Mouse (Mus musculus) liver, embryonic 14.5 days (tissue): ENCODE measurements around the gene Anxa11. TPM values are rescaled to one million over a fixed set of nuclear protein-coding genes. Genes with fewer than 3 reads are reported as not detected.

Experiments used
- ATAC-seq: fragments of 200-750 bp; cut with Nextera tagmentation; 2 replicates; pipeline ENCODE4 v1.8.0; 2017; ENCODE audit warnings: moderate number of reproducible peaks, mild to moderate bottlenecking, moderate library complexity; ENCODE audit not compliant: insufficient read depth
- DNase-seq, 3 experiments: peaks; one replicate each; pipeline ENCODE4 v3.0.0-alpha.2; 2012 to 2013; ENCODE audit warnings: low read depth in 3 of 3, low spot score in 3 of 3
- H3K27ac ChIP-seq: fragments of 300-500 bp; sonication (generic); 2 replicates; pipeline ENCODE4 v1.5.1; 2014; ENCODE audit warnings: moderate library complexity, mild to moderate bottlenecking, control low read depth, inconsistent platforms
- H3K27me3 ChIP-seq: fragments of 300-500 bp; sonication (generic); 2 replicates; pipeline ENCODE4 v1.6.1; 2014; ENCODE audit warnings: mild to moderate bottlenecking, low read length, moderate library complexity; ENCODE audit not compliant: control insufficient read depth, insufficient read depth
- H3K36me3 ChIP-seq: fragments of 300-500 bp; sonication (generic); replicated peaks from 2 replicates; pipeline ENCODE4 v1.6.1; 2014; ENCODE audit warnings: low read depth; ENCODE audit not compliant: control insufficient read depth, insufficient read depth
- H3K4me1 ChIP-seq, 2 experiments: fragments of 200-500 bp in 1 of 2; fragments of 300-500 bp in 1 of 2; sonication (generic) in 1 of 2; replicated peaks; 2 replicates each; pipeline ENCODE4 v1.6.1; 2012 to 2014; ENCODE audit warnings: antibody characterized with exemption in 1 of 2, inconsistent platforms in 1 of 2, low read length in 1 of 2; ENCODE audit not compliant: control insufficient read depth in 2 of 2, insufficient read depth in 2 of 2
- H3K4me2 ChIP-seq: fragments of 300-500 bp; sonication (generic); 2 replicates; pipeline ENCODE4 v1.6.1; 2014; ENCODE audit warnings: low read depth, mild to moderate bottlenecking, control low read depth, moderate library complexity
- H3K4me3 ChIP-seq, 2 experiments: fragments of 200-500 bp in 1 of 2; fragments of 300-500 bp in 1 of 2; sonication (generic) in 1 of 2; 2 replicates each; pipeline ENCODE4 v1.5.1; 2012 to 2014; ENCODE audit warnings: low read depth in 2 of 2, low read length in 2 of 2, mild to moderate bottlenecking in 2 of 2, control low read depth in 1 of 2, inconsistent platforms in 1 of 2, moderate library complexity in 1 of 2; ENCODE audit not compliant: insufficient read depth in 1 of 2
- H3K9ac ChIP-seq: fragments of 300-500 bp; sonication (generic); replicated peaks from 2 replicates; pipeline ENCODE4 v1.6.1; 2014; ENCODE audit warnings: mild to moderate bottlenecking, control low read depth, moderate library complexity
- H3K9me3 ChIP-seq: fragments of 300-500 bp; sonication (generic); 2 replicates; pipeline ENCODE4 v1.6.1; 2016; ENCODE audit warnings: low read length, mixed read lengths; ENCODE audit not compliant: control insufficient read depth
- CTCF ChIP-seq: IDR thresholded peaks from 2 replicates; pipeline ENCODE4 v1.5.1; 2016; ENCODE audit warnings: antibody characterized with exemption, low read depth, control low read depth
- EP300 ChIP-seq: IDR thresholded peaks from 2 replicates; pipeline ENCODE4 v1.6.1; 2016; ENCODE audit warnings: antibody characterized with exemption, low read depth
- WGBS: fragments of 180-500 bp; shearing (Covaris S2); extraction: QIAGEN DNeasy Blood & Tissue Kit; methylation state at CpG from one replicate; pipeline ENCODE4 v1.1.7; 2014; ENCODE audit not compliant: insufficient replicate concordance; 5-methylcytosine and 5-hydroxymethylcytosine counted together
- polyA plus RNA-seq, 2 experiments: library from polyadenylated mRNA; depleted of rRNA in 1 of 2; stranded (reverse) in 1 of 2; unstranded in 1 of 2; fragments of >200 nt; fragmentation: Nextera tagmentation in 1 of 2; extraction: Ambion mirVana in 1 of 2; gene quantifications; 2 replicates each; pipeline versions ENCODE4 v1.2.1 to v1.2.3; 2012 to 2014

Anxa11 gene
- polyA plus RNA-seq, 2 experiments = 4.9 to 7.2 TPM

DNA sequence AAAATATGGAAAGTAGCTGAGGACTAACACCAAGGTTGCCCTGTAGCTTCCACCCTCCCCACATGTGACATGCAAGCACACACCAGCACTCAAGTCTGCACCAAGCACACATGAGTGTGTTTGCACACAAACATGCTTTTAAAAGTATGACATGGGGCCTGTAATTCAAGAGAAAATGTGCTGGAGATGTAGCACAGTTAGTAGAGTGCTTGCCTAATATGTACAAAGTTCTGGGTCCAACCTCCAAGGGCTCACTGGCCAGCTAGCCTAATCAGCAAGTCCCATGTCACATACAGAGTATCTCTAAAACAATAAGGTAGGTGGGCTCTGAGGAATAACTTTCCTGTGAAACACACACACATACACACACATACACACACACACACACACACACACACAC is 27.8 kb upstream of the Anxa11 start:
- TF ChIP-seq CTCF (no peak), EP300 (no peak)
- DNase-seq (no peak), ATAC-seq (no peak)
- no peaks in the 10 kb centered on the region for H3K36me3 ChIP-seq
- no peak overlapping the region for H3K27ac ChIP-seq
- no peak overlapping the region for H3K4me2 ChIP-seq
- H3K9me3 ChIP-seq = no peaks in the 10 kb centered on the region
- H3K4me3 ChIP-seq = no peak overlapping the region
- peaks cover 0 to 2% of the 10 kb centered on the region in 2 experiments; a peak in 1 of 4 replicates for H3K4me1 ChIP-seq
- H3K9ac ChIP-seq = no peak overlapping the region
- H3K27me3 ChIP-seq = no peaks in the 10 kb centered on the region

- peak; percentile 82 for TF ChIP-seq CTCF
- no peak for TF ChIP-seq EP300
- no peaks in the 10 kb centered on the region for H3K9me3 ChIP-seq
- no peak overlapping the region for H3K27ac ChIP-seq
- peaks cover 0 to 2% of the 10 kb centered on the region in 2 experiments; a peak in 1 of 4 replicates for H3K4me1 ChIP-seq
- no peak overlapping the region for H3K4me3 ChIP-seq
- DNase-seq (no peak), ATAC-seq (no peak)
- no peaks in the 10 kb centered on the region for H3K36me3 ChIP-seq
- no peak overlapping the region for H3K4me2 ChIP-seq
- no peaks in the 10 kb centered on the region for H3K27me3 ChIP-seq
- WGBS = 15% methylated on average over 9 of the region's 9 CpGs
- H3K9ac ChIP-seq = no peak overlapping the region
These were observed 25.5 kb upstream of the Anxa11 start for GRCm38 (mm10) chr14:25816416-25816815.

GRCm38 (mm10) chr14:25822584-25822983 is 19.4 kb upstream of the Anxa11 start:
- TF ChIP-seq CTCF (no peak), EP300 (no peak)
- DNase-seq (no peak), ATAC-seq (no peak)
- Histone ChIP-seq H3K4me3 (no peak overlapping the region), H3K36me3 (no peaks in the 10 kb centered on the region), H3K27me3 (no peaks in the 10 kb centered on the region), H3K27ac (no peak overlapping the region), H3K4me1 (no peaks in the 10 kb centered on the region), H3K9ac (no peak overlapping the region), H3K9me3 (no peaks in the 10 kb centered on the region), H3K4me2 (no peak overlapping the region)
- 45% methylated on average over 1 of the region's 1 CpGs for WGBS

DNA sequence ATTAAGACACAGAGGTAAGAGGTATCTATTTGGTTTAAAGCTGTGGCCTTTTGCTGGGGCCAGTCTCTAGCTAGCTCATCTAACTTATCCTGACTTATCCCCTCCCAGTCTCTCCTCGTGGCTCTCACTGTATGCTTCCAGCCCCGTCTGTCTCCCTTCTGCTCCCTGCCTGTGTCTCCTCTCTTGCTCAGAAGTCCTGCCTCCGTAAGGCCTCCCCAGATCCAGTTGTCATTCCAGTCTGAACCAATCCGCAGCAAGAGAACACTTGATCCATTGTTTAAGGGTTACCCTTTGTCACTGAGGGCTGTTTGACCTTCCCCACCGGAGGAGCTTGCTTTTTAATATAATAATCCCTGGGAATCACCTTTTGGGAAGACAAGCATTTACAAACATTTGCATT is 17.0 kb upstream of the Anxa11 start:
- H3K27me3 ChIP-seq = no peaks in the 10 kb centered on the region
- DNase-seq (no peak), ATAC-seq (no peak)
- no peak overlapping the region for H3K9ac ChIP-seq
- no peak overlapping the region for H3K4me3 ChIP-seq
- no peaks in the 10 kb centered on the region for H3K36me3 ChIP-seq
- no peak overlapping the region for H3K27ac ChIP-seq
- H3K9me3 ChIP-seq = no peaks in the 10 kb centered on the region
- H3K4me2 ChIP-seq = no peak overlapping the region
- WGBS = 36% methylated on average over 5 of the region's 5 CpGs
- TF ChIP-seq CTCF (no peak), EP300 (no peak)
- H3K4me1 ChIP-seq = no peaks in the 10 kb centered on the region

DNA sequence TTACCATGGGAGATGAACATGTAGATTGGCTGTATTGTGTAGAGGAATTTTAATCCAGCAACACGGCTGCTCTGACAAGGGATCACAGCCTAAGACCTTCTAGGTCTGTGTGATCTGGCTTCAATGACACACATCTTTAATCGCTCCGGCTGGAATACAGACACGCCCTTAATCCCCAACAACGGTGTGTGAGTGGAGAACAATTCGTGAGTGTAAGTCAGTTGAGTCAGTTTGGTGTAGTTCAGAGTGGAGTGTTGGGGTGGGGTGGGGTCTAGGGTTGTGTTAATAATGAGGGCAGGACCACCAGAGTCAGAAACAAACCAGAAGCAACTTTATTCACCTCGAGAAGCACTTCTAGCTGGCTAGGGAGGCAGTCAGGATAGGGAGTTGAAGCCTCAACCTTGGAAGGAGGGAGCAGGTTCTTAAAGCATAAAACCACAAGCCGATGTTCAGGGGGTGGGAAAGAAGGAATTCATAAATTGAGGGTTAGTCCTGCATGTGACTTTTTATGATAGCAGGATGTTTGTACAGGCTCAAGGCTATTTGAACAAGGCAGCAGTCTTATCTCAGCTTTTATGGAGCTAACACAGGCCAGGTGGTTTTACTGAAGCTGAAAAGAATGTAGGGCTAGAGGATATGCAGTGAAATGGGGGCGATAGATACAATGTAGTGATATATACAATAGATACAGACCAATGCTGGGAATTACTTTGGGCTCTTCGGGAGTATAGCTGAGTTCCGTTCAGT is 15.9 kb upstream of the Anxa11 start:
- Histone ChIP-seq H3K4me3 (no peak overlapping the region), H3K4me2 (no peak overlapping the region), H3K9me3 (no peaks in the 10 kb centered on the region), H3K27ac (no peak overlapping the region), H3K36me3 (no peaks in the 10 kb centered on the region), H3K27me3 (no peaks in the 10 kb centered on the region), H3K9ac (no peak overlapping the region), H3K4me1 (no peaks in the 10 kb centered on the region)
- 67% methylated on average over 11 of the region's 11 CpGs for WGBS
- no peak for DNase-seq
- TF ChIP-seq EP300 (no peak), CTCF (no peak)
- no peak for ATAC-seq
